Mouse (Mus musculus): ENCODE results near the gene Mfsd12.

- TF ChIP-seq CTCF (IDR thresholded peaks at IDR 0.05; ENCODE audit: low read depth, low read length), result no peak
- TF ChIP-seq POLR2A (IDR thresholded peaks at IDR 0.05; ENCODE audit: borderline replicate concordance, low read depth, low read length), result no peak
Observed at GRCm38 (mm10) chr10:81389373-81389772, 32.1 kb downstream of the Mfsd12 start.

Data from bone marrow macrophage, adult 2 months (primary cell).